Mouse (Mus musculus) urinary bladder, postnatal 25 days (tissue): ENCODE results near the gene Cdkn2a.

Experiments
- DNase-seq: peaks from one replicate; pipeline ENCODE4 v3.0.0; 2022; ENCODE audit warnings: low spot score

Cdkn2a gene

GRCm38 (mm10) chr4:89276669-89277219, 17.7 kb downstream of the Cdkn2a start:
- no peak for DNase-seq

GRCm38 (mm10) chr4:89275811-89276584, 18.5 kb downstream of the Cdkn2a start:
- no peak for DNase-seq

- no peak for DNase-seq
These were observed 19.5 kb downstream of the Cdkn2a start for GRCm38 (mm10) chr4:89274829-89275548.

GRCm38 (mm10) chr4:89274006-89274405, 20.4 kb downstream of the Cdkn2a start:
- no peak for DNase-seq

- no peak for DNase-seq
These were observed 20.9 kb downstream of the Cdkn2a start for GRCm38 (mm10) chr4:89273585-89273984.

DNA sequence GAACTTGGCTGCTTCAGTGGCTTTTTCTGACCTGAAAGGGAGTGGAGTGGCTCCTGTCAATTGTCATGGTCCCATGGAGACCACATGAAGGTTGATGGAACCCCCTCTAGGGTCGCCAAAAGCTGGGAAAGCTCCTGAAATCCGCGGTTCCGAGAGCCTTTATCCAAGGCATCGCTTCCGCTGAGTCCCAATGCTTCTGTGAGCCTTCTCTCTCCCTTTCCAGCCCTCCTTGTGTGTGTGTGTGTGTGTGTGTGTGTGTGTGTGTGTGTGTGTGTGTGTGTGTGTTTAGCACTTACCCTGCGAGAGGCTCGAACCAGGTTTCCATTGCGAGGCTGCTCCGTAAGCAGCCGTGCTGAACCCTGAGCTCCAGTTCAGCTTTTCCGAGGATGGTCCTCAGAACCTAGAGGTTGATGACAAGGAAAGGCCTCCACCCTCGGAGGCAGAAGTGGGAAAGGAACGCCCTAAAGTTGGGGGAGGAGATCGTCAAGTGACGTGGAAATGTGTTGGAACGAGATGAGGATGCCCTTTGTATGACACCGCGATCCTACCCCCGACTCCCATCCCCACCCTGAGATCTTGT, 21.4 kb downstream of the Cdkn2a start:
- DNase-seq, result no peak

- DNase-seq, result no peak
These were observed 22.2 kb downstream of the Cdkn2a start for GRCm38 (mm10) chr4:89272101-89272718.

- no peak for DNase-seq
These were observed 36.7 kb downstream of the Cdkn2a start for GRCm38 (mm10) chr4:89257768-89258167.

GRCm38 (mm10) chr4:89234446-89234845, 60.0 kb downstream of the Cdkn2a start:
- DNase-seq, result no peak
